Mouse (Mus musculus): ENCODE measurements at regions not wholly inside any gene's neighbourhood (a gene's known extent, or its start where the extent isn't known, plus 50 kb on each side); places are given as distances from the start of the nearest gene placed in this dataset.
A peak's percentile ranks its signal among the peaks of the same experiment; 100 is the strongest.

GRCm38 (mm10) chr1:189990046-189990622 lies 68.0 kb upstream of the Smyd2 start:
- ATAC-seq = no peak

- no peak for ATAC-seq
Measured at GRCm38 (mm10) chr1:189989376-189989775, 67.2 kb upstream of the Smyd2 start.

- ATAC-seq = no peak
Measured at GRCm38 (mm10) chr1:189988864-189989263, 66.7 kb upstream of the Smyd2 start.

- no peak for ATAC-seq
Measured at GRCm38 (mm10) chr1:189985516-189986205, 63.5 kb upstream of the Smyd2 start.

- no peak for ATAC-seq
Measured at GRCm38 (mm10) chr1:189978244-189978643, 56.1 kb upstream of the Smyd2 start.

- no peak for ATAC-seq
Measured at GRCm38 (mm10) chr1:189975660-189976059, 53.5 kb upstream of the Smyd2 start.

GRCm38 (mm10) chr1:189972790-189973406 lies 50.7 kb upstream of the Smyd2 start:
- peak; percentile 97 for ATAC-seq

Data from CD4-positive, CD25-positive, alpha-beta regulatory T cell, adult 4 months (primary cell).